Mouse (Mus musculus) liver, postnatal 0 days (tissue): Measurements from ENCODE around the gene Armc6.

ENCODE experiments used
- CTCF ChIP-seq: sonication (generic); IDR thresholded peaks from 2 replicates; pipeline ENCODE4 v1.5.1; 2016; ENCODE audit warnings: antibody characterized with exemption, low read depth
- EP300 ChIP-seq: IDR thresholded peaks from 2 replicates; pipeline ENCODE4 v1.6.1; 2016; ENCODE audit warnings: antibody characterized with exemption, low read depth, mild to moderate bottlenecking

- no peak for TF ChIP-seq CTCF
- no peak for TF ChIP-seq EP300
Measured at GRCm38 (mm10) chr8:70220911-70221310, 13.4 kb downstream of the Armc6 start.
